Mouse (Mus musculus) left cerebral cortex, postnatal 10 days (tissue): ENCODE data around the gene Gm10181. TPM values are rescaled to one million over a fixed set of nuclear protein-coding genes. Genes with fewer than 3 reads are reported as not detected.
"Not testable (repeated sequence)": the region's sequence is repeated elsewhere in the genome, so short reads cannot be mapped to it uniquely, and the experiment has no call there.

Experiments
- DNase-seq, 2 experiments: peaks; one replicate each; pipeline ENCODE4 v3.0.0; 2021 to 2022; ENCODE audit warnings: low spot score in 2 of 2, mixed read lengths in 1 of 2; ENCODE audit errors: extremely low spot score in 1 of 2
- intact Hi-C: fragments of 180-260 bp; cut with DNase I; formaldehyde crosslinking; loops from one replicate; pipeline ENCODE4 v1.15.1; 2025
- total RNA-seq, 2 experiments: library from RNA; stranded (reverse); gene quantifications; 2 replicates each; pipeline ENCODE4 v1.2.3; 2021

Gene Gm10181
- total RNA-seq, result not detected

DNA sequence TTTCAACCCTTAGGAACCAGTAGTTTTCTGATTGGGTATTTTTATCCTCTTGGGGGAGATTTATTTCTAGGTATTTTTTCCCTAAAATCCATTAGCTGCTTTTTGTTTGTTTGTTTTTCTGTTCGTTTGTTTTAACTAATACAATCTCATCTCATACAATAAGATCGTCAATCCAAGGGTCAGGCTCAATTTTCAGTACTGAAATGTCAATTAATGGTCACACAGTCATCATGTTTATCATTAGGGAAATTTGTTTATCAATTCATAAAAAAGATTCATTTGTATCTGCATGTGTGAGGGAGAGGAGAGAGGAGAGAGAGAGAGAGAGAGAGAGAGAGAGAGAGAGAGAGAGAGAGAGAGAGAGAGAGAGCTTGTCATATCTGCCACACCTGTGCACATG, at the start of gene Gm10181:
Gene Gm10181 (plus strand): TSS at position 301 of the 400 bp plus-strand sequence.
- intact Hi-C loops, result no loop called here
- DNase-seq, result no peak

DNA sequence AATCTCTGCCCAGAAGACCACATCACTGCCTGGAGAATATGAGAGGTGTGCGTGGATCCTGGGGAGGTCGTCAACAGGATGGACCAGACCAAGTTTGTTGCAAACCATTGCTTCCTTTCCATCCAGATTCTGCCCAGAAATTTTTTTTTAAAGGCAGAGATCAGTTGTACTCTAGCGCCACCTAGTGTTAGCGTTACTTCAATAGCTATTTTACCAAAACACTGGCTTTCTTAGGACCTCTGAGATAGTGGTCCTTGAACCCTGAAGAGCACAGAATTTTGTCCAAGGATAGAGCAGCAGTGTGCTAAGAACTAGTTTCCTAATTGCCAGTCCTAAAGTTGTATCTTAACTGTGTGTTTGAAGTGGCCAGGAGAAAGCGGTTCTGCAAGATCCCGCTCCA, 47.6 kb upstream of the Gm10181 start:
- peak in 1 of 2 experiments; percentile 50 for DNase-seq
- intact Hi-C loops, result loop anchor here (5.0 kb wide), 2 partner anchors 344 to 504 kb away; partner anchors contain the start of gene Dpy19l2

DNA sequence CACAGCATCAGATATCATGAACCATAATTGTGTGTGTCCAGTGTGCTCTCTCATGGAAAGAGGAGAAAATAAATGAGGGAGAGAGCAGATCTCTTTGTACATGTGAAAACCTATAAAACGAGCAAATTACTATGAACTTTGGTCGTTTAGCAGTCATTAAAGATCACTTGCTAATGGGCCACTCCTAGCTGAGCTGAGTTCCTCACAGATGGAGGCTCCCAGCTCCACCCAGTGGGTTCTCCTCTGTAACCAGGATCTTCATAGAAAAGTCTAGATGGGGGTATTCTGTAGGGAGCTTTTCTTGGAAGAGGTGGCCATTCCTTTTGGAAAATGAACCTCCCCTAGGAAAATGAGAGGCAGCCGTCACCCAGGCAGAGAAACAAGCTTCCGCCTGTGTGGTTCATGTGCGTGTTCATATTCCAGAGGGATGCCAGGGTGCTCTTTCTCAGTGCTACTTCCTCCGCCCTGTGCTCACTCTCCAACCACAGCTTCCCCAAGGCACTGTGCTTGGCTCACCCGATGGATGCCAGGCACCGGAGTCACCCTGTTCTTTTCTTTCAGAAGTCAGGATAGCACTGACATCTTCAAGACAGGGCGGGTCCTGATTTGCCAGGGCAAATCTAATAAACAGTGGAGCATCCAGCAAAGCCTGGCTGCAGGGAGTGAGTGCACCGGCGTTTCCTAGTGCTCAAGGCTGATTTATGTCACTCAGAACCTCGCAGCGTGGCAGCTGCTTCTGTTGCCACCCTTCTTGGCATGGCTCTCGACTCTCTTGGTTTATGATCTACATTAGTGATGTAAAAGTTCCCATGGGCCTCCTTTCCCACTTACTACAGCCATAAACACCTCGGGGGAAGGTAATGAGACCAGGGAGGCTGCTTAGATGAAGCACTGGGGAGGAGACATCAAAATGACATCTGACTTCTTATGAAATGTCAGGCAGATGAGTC, 46.8 kb upstream of the Gm10181 start:
- intact Hi-C loops, result loop anchor here (5.0 kb wide), 2 partner anchors 345 to 505 kb away; partner anchors contain the start of gene Dpy19l2
- no peak for DNase-seq

DNA sequence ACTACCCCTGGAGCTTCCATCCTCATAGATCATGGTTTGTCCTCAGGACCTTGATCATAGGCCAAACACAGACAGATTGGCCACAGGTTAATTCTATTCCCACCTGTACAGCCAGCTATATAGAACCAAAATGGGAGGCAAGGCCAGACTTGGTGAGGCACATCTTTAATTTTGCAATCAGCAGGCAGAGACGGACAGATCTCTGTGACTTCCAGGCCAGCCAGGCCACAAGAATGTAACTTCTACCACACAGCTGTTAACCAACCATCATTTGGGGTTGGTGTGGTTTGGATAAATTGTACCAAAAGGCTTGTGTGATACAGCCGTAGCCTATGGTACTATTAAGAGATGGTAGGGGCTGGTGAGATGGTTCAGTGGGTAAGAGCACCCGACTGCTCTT, 44.9 kb upstream of the Gm10181 start:
- DNase-seq, result no peak
- intact Hi-C loops, result loop anchor here (5.0 kb wide), 2 partner anchors 347 to 507 kb away; partner anchors contain the start of gene Dpy19l2

DNA sequence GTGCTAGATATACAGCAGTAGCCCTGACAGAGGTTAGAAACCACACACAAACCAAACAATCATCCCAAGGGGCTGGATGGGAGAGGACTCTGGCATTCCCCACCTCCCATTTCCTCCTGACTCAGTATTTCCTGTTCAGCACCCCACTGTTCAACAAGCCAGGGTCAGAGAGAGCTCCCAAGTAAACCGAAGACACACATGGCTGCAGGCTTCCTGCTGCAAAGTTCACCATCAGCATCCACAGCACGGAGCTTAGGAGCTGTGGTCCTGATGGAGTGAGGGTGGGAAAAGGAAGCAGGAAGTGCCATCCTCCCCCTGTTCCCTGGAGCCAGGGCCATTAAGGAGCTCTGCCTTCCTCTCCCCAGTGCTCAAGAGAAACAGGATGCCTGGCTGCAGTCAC, 40.9 kb upstream of the Gm10181 start:
- DNase-seq, result no peak
- intact Hi-C loops, result no loop called here

DNA sequence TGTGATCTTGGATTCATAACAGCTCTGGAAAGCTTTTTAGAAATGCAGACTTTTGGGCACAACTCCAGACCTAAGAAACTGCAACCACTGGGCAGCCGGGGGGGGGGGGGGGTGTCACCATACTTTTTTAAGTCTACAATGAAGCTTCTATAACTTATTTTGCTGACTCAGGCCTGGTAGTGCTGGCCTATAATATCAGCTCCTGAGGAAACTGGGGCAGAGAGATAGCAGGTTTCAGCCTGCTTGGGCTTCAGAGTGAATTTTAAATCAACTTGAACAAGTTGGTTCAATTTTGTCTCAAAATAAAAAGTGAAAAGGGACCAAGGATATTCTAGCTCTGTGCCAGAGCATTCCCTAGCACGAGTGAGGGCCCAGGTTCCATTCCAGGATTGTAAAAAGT, 40.3 kb upstream of the Gm10181 start:
- intact Hi-C loops, result no loop called here
- DNase-seq, result no peak

DNA sequence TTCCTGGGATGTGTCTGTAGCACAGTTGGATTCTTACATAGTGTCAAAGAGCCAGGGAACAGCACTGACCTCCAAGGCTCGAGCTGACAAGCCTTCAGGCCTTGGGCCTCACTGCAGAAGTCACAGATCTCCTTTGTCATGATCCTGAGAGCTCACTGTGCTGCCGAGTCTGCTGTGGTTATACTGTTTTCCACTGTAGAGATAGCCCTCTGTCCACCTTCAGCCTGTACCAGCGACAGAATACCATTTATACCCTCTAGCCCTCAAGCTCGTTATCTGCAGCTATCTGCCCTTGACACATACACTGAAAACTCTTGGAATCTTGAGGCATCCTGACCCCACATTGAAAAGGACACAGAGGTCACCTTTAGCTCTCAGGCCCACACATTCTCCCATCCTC, 37.3 kb upstream of the Gm10181 start:
- intact Hi-C loops, result no loop called here

DNA sequence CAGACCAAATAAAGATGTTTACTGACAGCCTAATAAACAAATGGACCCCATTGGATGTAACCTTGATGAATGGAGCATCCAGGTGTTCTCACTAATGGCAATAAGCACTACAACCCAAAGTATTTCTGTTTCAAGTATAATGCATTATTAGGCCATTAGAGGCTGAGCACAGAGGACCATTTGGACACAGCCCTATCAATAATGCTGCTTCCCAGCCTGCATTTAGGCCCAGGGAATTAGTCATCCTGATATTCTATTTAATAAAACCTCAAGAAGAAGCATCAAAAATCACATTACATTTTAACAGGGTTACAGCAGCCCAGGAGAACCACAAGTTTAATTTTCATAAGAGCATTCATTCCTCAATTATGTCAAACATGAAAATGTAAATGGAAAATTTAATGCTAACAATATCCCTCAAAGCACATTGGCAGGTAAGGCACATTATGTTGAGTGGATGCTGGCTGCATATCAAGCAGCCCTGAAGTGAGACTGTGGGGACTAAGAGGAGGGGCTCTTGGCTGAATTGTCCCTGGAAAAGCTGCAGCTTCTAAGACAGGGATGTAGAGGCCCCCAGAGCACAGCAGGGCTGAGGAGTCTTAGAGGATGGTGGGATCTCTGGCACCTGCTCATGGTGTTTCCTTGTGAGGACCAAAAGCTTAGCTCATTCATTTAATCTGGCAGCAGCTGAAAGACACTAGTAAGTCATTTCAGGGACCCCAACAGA, 33.4 kb upstream of the Gm10181 start:
- DNase-seq, result no peak
- intact Hi-C loops, result no loop called here

More for the DNA sequence above, 37.3 kb upstream of the Gm10181 start:
- DNase-seq, result no peak

DNA sequence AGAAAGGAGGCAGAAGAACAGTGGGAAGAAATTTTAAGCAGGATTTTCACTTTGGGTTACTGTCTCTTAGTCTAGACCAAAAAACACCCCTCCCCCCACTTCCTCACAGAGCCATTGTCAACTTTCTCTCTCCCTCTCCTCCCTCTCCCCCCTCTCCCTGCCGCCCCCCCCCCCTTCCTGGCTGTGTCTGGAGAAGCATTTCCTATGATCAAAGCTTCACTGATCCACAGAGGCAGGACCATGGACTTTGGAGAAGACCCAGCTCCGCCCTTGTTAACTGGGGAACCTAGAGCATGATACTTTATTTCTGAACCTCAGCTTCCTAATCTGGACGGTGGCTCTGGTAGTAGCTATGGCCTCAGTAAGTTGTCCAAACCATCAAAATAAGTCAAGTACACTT, 30.5 kb upstream of the Gm10181 start:
- no peak for DNase-seq
- intact Hi-C loops, result no loop called here

DNA sequence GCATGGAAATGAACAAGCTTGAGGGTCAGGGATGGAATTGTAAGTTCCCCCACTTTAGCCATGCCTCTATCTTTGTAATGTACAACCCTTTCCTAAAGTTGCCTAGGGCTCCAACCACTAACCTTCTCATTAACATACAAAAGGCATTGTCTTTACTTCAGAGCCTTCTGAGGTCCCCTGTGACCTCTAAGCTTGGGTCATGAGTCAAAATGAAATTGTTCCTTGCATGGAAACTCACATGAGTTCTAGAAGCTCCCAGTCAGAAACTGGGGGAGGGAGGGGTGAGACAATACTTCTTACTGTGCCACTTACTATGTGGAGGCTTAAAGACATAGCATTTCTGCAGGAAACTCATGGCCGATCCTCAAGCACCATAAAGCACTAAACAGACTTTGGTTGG, 16.6 kb upstream of the Gm10181 start:
- no peak for DNase-seq
- intact Hi-C loops, result no loop called here

DNA sequence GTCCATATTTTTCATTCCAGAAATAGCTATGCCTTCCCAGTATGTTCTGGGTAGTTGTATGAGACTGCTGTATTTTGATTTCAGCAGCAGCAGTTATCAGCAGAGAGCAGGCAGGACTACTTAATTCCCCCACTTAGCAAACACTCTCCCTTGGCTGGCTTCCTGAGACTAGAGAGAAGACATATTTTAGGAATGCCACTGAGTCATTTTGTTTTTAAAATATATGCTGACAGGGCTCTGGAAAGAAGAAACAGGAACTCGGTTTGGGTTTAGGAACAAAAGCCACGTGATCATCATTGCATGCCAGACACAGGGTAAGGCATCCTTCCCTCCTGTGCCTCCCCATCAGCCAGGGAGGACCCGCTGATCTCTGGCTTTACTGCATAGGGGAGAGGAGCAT, 13.2 kb upstream of the Gm10181 start:
- DNase-seq, result peak in 1 of 2 experiments; percentile 4
- intact Hi-C loops, result no loop called here

DNA sequence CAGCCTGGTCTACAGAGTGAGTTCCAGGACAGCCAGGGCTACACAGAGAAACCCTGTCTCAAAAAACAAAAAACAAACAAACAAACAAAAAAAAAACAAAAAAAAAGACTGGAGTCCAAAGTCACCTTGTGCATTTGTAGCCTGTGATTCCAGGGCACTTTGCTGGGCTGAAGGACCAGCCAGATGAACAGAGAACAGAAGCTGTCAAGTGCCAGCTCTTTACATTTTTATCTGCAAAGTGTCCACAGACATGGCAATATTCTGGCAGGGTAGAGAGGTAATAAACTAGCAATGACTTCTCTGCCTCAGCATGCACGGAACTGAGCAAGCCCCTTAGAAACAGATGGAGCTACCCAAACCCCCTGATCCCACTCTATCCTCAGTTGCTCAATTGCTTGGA, 12.7 kb upstream of the Gm10181 start:
- no peak for DNase-seq
- intact Hi-C loops, result no loop called here

DNA sequence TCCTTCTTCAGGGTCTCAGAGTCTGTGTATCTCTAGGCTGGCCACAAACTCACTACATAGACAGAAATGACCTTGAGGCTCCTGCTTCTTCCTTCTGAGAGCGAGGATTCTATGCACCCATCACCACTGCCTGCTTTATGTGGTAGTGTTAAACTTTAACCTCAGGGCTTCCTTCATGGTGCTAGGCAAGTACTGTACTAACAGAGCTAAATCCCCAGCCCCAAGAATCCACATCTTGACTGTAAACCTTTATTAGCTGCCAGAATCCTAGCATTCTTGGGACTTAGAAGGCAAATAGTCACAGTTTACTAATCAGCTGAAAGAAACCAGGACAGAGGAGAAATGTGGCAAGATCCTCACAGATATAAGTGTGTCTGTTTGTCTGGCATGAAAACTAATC, 1.6 kb downstream of the Gm10181 start:
- intact Hi-C loops, result no loop called here
- DNase-seq, result no peak

DNA sequence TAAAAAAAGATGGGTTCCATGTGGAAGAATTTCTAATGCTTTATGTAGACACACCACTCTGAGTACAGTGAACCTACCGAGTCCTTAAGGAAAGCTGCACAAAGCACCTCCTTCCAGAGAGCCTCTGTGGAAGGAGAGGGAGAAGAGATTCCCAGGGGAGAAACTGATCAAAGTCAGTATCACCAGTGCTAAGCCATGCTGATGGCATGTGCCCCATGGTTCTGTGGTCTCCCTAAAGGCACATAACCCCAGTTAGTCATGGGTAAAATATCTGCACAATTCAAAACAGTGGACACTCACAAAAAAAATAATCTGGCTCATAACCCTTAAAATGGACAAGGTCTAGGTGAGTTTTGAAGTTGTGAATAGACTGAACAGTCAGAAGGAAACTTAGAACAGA, 13.7 kb downstream of the Gm10181 start:
- intact Hi-C loops, result no loop called here

DNA sequence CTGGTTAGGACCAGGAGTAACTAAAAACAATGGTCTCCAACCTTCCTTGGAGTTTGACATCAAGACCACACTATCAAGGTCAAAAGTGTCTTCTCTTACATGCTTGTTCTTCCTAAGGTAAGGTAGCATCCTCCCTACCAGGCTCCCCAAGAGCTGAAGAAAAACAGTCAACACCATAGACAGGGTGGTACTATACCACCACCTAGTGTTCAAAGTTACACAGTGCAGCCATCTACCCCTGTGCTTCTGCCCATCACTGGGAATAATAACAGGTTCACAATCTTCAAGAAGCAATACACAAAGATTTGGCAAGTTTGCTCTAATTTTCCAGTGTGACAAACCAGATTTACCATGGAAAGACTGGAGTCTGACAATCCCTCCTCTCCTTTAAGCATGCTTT, 15.4 kb downstream of the Gm10181 start:
- intact Hi-C loops, result no loop called here
- DNase-seq, result peak in 1 of 2 experiments; percentile 22

More for the DNA sequence above, 13.7 kb downstream of the Gm10181 start:
- DNase-seq, result no peak

DNA sequence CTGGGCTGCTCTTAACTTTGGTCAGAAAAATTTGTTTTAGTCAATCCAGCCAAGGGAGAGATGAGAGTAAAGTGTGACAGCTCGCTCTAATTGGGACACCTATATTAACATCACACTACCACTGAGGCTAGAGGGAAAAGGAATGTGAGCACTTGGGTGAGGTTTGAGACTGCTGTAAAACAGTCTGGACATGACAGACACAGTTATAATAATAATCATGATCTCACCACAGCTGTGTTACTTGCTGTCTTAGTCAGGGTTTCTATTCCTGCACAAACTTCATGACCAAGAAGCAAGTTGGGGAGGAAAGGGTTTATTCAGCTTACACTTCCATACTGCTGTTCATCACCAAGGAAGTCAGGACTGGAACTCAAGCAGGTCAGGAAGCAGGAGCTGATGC, 34.4 kb downstream of the Gm10181 start:
- DNase-seq, intact Hi-C loops: not testable (repeated sequence)

DNA sequence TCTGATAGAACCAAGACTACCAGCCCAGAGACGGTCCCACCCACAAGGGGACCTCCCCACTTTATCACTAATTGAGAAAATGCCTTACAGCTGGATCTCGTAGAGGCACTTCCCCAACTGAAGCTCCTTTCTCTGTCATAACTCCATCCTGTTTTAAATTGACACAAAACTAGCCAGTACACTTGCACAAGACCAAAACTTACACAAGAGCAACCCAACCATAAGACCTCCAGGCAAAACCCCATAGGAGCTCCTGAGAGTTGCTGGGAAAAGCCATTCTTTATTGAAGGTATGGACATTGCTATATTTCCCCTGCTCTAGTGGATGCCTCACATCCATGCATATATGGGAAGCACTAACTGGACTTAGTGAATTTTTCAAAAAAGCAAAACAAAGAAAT, 34.8 kb downstream of the Gm10181 start:
- DNase-seq, result no peak
- intact Hi-C loops, result no loop called here

DNA sequence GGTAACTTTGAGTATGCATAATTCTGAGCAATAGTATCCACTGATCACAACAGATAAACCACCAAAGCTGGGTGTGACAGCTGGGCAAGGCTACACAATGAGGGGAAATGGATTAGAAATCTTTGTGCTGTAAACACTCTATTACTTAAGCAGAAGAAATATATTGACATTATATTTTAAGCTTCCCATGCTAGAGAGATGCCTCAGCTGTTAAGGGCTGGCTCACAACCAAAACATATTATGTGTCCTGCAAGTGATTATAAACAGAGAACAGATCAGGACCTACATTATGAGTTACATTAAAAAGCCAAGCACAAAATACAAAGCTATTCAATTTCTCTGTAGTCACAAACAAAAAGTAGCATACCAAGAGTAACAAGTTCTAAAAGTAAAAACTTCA, 43.0 kb downstream of the Gm10181 start:
- DNase-seq, result no peak
- intact Hi-C loops, result no loop called here

DNA sequence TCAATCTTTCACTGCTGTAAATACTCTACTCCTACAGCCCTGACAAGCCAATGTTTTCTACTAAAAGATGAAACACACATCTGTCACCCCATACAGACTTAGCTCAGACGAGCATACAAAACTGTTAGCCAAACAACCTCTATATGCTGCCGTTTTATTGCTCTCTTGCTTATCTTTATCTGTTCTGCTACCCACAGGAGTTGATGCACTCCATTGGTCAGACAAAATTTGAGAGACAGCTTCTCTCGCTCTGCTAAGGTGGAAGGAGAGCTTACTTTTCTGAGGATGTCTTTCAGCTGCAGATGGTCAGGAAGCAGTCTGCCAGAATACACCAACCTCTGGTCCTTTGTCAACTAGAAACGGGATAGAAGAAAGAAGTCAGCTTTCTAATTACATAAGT, 43.7 kb downstream of the Gm10181 start:
- DNase-seq, result no peak
- intact Hi-C loops, result no loop called here

DNA sequence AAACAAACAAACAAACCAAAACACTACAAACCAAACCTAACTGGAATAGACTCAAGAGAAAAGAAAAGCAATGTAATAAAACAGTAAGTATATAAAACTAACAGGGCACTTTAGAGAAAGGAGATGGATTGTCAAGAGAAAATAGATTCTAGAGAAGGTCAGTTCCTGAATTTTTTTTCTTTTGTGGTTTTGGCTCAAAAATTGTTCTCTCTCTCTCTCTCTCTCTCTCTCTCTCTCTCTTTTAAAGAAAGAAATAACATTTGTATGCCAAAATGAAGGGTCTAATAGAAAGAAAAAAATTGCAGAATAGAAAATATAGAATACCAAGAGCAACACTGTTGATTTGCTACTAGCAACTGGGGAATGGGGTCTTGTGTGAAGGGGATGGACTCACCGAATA, 49.7 kb downstream of the Gm10181 start:
- intact Hi-C loops, result no loop called here
- DNase-seq, result no peak
